8 mouse cellular contexts compared by ENCODE assay signal in the genomic region with DNA sequence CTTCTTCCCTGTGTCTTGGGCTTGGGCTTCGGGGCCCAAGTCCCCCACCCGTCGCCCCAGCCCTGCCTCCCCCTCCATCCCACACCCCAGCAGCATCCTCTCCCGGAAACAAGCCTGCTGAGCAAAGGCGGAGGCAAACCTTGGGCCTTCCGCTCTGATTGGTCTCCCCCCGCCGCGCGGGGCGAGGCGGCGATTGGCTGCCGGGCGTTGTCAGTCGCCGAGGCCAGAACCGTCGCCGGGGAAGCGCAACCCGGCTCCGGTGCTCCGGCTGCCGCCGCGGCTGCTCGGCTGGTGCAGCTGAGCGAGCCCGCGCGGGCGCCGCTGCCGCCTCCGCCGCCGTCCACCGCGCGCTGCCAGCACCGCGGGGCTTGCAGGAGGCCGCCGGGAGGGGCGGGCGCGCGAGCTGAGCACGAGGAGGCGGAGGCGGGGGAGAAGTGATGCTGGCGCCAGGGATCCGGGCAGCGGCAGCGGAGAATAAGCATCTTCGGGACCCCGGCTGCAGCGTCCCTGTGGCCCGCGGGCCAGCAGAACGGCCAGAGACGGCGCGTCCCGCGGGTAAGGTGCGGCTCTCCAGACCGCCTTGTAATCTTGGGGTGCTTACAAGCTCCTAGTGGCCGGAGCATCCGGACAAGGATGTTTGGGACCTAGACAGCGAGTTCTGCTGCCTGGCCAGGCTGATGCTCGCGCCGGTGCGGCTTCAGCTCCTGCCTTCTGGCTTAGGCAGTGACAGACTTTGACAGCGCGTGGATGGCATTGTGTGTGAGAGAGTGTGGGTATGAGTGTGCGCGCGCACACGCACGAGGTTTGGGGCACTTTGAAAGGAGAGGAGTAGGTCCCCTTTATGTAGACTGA. TPM values are rescaled to one million over a fixed set of nuclear protein-coding genes. Genes with fewer than 3 reads are reported as not detected.
DNase-seq lines count a peak whose midpoint lies in the region; ATAC-seq lines count a peak whose summit lies in the region.

TSS of gene B3galt1 (plus strand) at position 392 of the 852 bp plus-strand sequence.

- peak; percentile 90 for ATAC-seq in inflammation-experienced regulatory T-cells, adult 6 months

- intact Hi-C loops in gastrocnemius, postnatal 36 days (cut with DNase I) = no loop called here

- peak; percentile 87 for DNase-seq in adrenal gland, postnatal 14 days
- DNase-seq in embryo, embryonic 11 days = peak; percentile 95
- DNase-seq in gastrocnemius, postnatal 36 days = peak; percentile 68 to 84
- peak; percentile 80 to 92 for DNase-seq in left cerebral cortex, adult 8-10 months (ENCODE audit: low spot score in 2 of 2)
- DNase-seq in lung, postnatal 4 days = peak; percentile 75 to 86
- peak; percentile 88 for DNase-seq in right cerebral cortex, postnatal 14 days
- no peak for DNase-seq in adipocyte (ENCODE audit: low spot score)

RNA-seq across cellular contexts. Expression of gene B3galt1, which starts in this region (rescaled TPM):
- total RNA-seq in adrenal gland, postnatal 14 days (2021) = 6.6 and 9.3 TPM in 2 replicates
- total RNA-seq in gastrocnemius, postnatal 36 days (2021) = 1 to 10 TPM; 1.4 to 1.6 TPM
- polyA plus RNA-seq in inflammation-experienced regulatory T-cells, adult 6 months (2017; shearing (Covaris generic)) = under 1 TPM in 2 of 3 experiments, not detected in 1; 0.19 to 0.86 TPM
- 10 to 100 TPM; 83.8 to 88.3 (median 86.0) TPM for total RNA-seq in left cerebral cortex, adult 8-10 months (2022)

Comparison
In these comparisons a context has a peak if more than half of its experiments do, and no peak if none do; other contexts are left out.
1. Peak in ATAC-seq in inflammation-experienced regulatory T-cells, adult 6 months; RNA of the gene not detected or under 1 TPM.